Mouse (Mus musculus) brain, embryonic 14.5 days (tissue): Measurements from ENCODE around the gene Rflna.

Experiments
- CTCF ChIP-seq: fragments of 200-500 bp; IDR thresholded peaks from 2 replicates; pipeline ENCODE4 v1.5.1; 2012; ENCODE audit warnings: inconsistent platforms, mild to moderate bottlenecking, moderate library complexity, borderline replicate concordance; ENCODE audit not compliant: insufficient read depth, insufficient read length; ENCODE audit errors: extremely low read depth
- POLR2A ChIP-seq: fragments of 200-500 bp; IDR thresholded peaks from 2 replicates; pipeline ENCODE4 v1.6.1; 2012; ENCODE audit warnings: mild to moderate bottlenecking, inconsistent platforms, borderline replicate concordance; ENCODE audit not compliant: poor library complexity, insufficient read depth, insufficient read length, severe bottlenecking; ENCODE audit errors: extremely low read depth

DNA sequence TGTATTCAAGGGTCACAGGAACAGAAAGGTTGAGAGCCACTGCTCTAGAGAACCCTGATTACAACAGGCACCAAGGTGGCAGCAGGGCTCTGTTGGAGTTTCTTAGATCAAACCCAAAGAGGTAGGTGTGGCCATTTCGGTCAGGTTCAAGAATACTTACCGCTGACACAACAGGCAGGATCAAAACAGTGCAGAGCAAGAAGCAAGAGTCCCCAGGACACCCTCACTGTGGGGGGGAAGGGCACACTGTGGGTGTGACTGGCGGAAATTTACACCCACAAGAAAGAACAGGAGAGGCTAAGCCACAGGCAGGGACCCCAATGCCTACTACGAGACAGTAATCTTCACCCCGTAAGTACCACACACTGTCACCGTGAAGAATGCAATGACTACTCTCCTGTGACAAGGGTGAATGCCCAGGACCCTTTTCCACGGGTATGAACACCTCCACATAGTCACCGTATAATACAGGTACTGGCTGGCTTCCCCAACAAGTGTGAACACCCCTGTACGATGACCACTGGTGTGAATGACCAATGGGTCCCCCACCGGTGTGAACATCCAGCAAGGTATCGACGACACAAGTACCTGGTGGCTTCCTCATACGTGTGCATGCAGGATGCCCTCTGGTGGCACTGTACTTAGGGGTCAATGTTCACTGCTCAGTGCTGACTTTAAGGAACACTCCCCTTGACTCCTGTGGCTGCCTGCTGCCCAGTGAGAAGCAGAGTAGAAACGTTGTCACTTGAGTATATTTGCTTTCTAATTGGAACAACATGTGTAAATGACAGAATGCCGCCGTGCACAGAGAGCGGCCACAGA is 13.6 kb downstream of the Rflna start:
- TF ChIP-seq POLR2A = no peak
- TF ChIP-seq CTCF = no peak; the same call in 1 of the 2 replicates
